Mouse (Mus musculus) layer of hippocampus, adult 9-11 months (tissue): ENCODE data around the gene Scarf2.

ENCODE experiments used
- DNase-seq: peaks from one replicate; pipeline ENCODE4 v3.0.0; 2022

The Scarf2 gene

GRCm38 (mm10) chr16:17796971-17797811 lies at the start of gene Scarf2:
Scarf2 (plus strand) TSS chr16:17797282.
- no peak for DNase-seq

DNA sequence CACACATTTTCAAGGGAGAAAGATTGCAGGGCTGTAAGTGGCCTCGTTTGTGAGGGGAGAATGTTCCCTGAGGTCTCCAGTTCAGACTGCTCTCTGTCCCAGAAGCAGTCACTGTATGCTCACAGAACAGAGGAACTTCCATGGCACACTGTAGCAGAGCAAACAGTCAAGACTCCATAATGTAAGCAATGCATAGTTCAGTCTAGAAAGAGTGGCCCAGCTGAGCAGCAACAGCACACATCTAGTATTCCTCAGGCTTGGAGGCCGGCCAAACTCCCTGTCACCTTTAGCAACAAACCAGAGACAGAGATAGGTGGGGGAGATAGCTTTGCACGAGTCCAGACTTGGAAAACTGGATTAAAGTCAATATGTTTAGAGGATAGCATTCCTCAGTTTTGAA lies 44.1 kb upstream of the Scarf2 start:
- DNase-seq, result no peak

DNA sequence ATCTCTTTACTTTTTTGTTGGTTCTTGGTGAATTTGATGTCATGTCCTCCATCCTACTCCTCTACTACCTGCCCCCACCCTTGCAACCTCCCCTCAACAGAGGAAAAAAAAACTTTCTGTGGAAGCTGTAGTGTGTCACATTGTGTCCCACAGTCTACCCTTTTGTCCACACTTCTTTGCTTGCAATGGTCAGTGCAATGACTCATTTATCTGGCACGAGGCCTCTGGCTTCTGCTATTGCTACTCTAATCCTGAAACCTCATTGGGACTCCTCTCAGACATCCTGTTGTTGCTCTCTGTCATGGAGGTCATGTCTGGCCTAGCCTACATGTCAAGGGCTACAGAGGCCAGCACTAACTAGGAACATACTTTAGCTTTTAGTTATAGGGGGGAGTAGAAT lies 43.4 kb upstream of the Scarf2 start:
- DNase-seq, result no peak

DNA sequence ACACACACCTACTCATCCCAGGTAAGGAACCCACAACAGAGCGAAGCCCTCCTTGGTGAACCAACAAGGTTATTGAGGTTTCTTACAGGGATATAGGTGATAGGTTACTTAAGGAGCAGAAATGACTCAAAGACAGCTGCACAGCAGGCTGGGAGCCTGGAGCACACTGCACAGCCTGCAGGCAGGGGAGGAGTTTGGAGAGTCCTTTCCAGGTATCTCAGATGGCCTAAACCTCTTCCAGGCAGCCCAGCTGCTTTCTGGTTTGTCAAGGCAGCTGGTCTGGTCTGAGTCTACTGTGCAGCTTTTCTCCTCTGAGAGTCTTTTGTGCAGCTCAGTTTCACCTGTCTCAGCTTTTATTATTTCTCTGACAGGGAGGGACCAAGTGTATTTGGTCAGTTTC lies 39.3 kb upstream of the Scarf2 start:
- DNase-seq, result no peak

- DNase-seq, result no peak
Observed at GRCm38 (mm10) chr16:17758902-17759301, 38.2 kb upstream of the Scarf2 start.

GRCm38 (mm10) chr16:17759344-17759773 lies 37.7 kb upstream of the Scarf2 start, which contains the start of gene Klhl22:
Klhl22 (plus strand) TSS chr16:17759618.
- DNase-seq, result peak; percentile 84

- DNase-seq, result peak; percentile 16
Observed at GRCm38 (mm10) chr16:17759813-17760321, 37.2 kb upstream of the Scarf2 start.

DNA sequence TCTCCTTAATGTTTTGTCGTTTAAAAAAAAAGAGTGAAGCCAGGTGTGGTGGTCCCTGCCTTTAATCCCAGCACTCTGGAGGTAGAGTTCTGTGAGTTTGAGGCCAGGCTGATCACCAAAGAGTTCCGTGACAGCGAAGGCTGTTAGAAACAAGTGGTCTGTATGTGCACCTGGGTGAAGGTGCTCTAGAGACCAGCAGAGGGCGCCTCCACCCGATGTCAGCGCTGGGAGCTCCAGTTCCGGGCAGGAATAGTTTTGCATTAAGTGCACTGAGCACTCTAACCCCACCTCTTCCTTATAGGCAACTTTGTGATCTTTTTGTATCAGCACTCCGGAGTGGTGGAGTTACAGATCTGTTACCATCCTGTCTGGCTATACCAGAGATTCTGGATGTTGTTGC lies 36.4 kb upstream of the Scarf2 start:
- no peak for DNase-seq

- DNase-seq, result no peak
Observed at GRCm38 (mm10) chr16:17761074-17761473, 36.0 kb upstream of the Scarf2 start.

GRCm38 (mm10) chr16:17764108-17764511 lies 33.0 kb upstream of the Scarf2 start:
- DNase-seq, result no peak

- peak; percentile 76 for DNase-seq
Observed at GRCm38 (mm10) chr16:17768834-17769233, 28.2 kb upstream of the Scarf2 start.

GRCm38 (mm10) chr16:17771117-17771865 lies 25.8 kb upstream of the Scarf2 start:
- no peak for DNase-seq

DNA sequence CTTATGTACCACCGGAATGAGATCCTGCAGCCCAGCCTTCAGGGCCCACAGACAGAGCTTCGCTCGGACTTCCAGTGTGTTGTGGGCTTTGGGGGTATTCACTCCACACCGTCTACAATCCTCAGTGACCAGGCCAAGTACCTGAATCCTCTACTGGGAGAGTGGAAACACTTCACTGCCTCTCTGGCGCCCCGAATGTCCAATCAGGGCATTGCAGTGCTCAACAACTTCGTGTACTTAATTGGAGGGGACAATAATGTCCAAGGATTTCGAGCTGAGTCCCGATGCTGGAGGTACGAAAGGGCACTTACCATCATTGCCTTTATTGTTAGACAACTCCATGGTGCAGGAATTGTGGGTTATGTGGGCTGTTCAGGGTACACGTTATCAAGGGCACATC lies 20.3 kb upstream of the Scarf2 start:
- no peak for DNase-seq

GRCm38 (mm10) chr16:17778223-17778622 lies 18.9 kb upstream of the Scarf2 start:
- DNase-seq, result no peak

DNA sequence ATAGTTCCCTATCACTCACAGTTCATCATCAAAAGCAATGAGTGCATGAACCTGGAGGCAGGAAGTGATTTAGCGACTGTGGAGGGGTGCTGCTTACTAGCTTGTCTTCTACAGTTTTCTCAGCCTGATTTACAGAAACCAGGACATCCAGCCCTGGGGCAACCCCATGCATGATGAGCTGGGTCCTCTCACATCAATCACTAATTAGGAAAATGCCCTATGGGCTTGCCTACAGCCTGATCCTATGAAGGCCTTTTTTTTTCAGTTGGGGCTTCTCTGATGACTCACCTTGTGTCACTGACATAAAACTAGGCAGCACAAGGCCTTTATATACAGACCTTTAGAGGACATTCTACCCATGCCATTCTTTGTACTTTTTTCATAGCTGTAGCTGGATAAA lies 17.4 kb upstream of the Scarf2 start:
- no peak for DNase-seq

DNA sequence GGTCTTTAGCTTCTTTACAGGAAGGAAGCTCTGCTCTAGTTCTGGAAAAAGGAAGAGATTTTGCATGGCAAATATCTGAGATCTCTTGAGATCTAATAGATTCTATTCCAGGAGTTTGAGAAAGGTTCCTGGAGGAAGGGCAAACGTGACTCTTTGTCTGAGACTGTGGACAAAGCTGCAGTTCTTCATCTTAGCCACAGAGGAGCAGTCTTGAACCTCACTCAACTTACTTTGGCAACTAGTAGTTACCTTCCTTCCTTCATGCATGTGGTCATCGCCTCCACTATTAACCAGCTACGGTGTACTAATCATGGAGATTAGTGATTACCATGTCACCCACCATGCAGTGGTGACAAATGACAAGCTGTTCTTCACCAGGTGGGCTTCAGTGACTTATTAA lies 11.7 kb upstream of the Scarf2 start:
- DNase-seq, result no peak

- no peak for DNase-seq
Observed at GRCm38 (mm10) chr16:17792728-17793127, 4.4 kb upstream of the Scarf2 start.

DNA sequence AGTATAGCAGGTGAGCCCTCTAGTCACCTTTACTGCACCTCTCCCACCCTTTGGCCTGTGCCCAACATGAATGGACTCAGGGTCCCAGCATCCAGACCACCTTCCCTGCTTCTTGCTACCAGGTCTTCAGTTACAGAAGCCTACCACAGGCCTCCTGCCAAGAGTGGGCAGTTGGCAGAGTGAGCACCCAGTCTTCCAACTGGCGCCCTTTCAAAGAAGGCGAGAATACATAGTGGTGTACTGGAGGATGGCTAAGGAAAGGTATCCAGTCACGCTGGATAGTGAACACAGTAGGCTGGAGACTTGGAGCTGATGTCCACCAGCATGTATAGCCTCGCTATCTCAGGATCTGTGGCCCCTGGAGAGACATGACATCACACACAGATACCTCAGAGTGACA lies 3.0 kb upstream of the Scarf2 start:
- peak; percentile 13 for DNase-seq

GRCm38 (mm10) chr16:17795643-17796042 lies 1.4 kb upstream of the Scarf2 start:
- DNase-seq, result no peak

GRCm38 (mm10) chr16:17796519-17796918 lies 563 bp upstream of the Scarf2 start:
- no peak for DNase-seq

DNA sequence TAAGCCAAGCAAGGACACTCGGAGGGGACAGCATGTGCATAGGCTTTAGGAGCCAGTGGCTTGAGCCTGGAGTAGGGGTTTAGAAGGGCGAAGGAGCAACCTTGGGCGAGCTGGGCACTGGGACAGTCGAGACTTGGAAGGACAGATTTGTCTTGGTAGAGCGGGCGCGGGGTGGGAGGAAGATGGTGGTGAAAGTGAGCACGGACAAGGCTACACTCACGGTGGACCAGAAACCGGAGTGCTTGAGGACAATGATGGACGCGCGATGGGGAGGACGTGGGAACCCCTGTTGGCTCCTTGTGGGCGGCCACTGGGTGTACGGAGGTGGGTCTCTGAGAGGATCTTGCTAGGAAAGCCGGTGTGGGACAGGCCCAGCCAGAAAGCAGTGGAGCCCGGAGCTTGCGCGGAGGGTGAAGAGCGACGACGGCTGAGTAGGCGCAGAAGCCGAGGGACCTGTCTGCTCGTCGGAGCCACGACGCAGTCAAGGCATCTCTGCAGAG lies 780 bp downstream of the Scarf2 start:
- no peak for DNase-seq

GRCm38 (mm10) chr16:17798321-17799180 lies 1.5 kb downstream of the Scarf2 start:
- DNase-seq, result no peak

DNA sequence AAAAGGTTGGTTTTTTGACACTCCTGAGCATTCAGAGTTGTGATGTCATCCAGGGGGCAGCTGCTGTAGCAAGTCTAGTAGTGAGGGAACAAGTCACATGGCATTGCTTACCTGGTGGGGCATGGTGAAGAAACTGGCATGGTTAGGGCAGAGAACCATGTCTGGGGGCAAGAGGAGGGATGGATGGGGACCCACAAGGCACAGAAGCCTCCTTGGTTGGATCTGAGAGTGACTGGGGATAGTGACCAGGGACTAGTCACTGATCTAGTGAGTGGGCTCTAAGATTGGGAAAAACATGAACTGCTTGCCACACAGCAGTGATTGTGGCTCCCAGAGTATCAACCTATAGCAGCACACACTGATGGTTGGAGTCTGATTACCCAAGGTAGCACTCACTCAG lies 2.5 kb downstream of the Scarf2 start:
- DNase-seq, result no peak
